Mouse (Mus musculus) left cerebral cortex, adult 2 months (tissue): ENCODE measurements around the gene Mipol1. TPM values are rescaled to one million over a fixed set of nuclear protein-coding genes. Genes with fewer than 3 reads are reported as not detected.

Experiments used
- DNase-seq, 2 experiments: peaks; one replicate each; pipeline ENCODE4 v3.0.0; 2021 to 2022; ENCODE audit warnings: low spot score in 2 of 2, mixed read lengths in 1 of 2; ENCODE audit errors: extremely low spot score in 1 of 2
- H3K27ac ChIP-seq: fragments of 200-600 bp; 2 replicates; pipeline ENCODE4 v1.8.1; 2022
- H3K4me3 ChIP-seq: fragments of 200-600 bp; 2 replicates; pipeline ENCODE4 v1.8.1; 2022
- CTCF ChIP-seq: fragments of 200-600 bp; IDR thresholded peaks from 2 replicates; pipeline ENCODE4 v1.8.1; 2022; ENCODE audit warnings: antibody characterized with exemption, mild to moderate bottlenecking, moderate library complexity
- intact Hi-C: fragments of 180-260 bp; cut with DNase I; formaldehyde crosslinking; loops from one replicate; pipeline ENCODE4 v1.15.1; 2025
- long read RNA-seq, 2 experiments: library from polyadenylated mRNA; stranded (forward); transcript quantifications; one replicate each; pipeline ENCODE4 v2.0.0; 2021; ENCODE audit warnings: borderline mapping rate in 2 of 2
- total RNA-seq, 2 experiments: library from RNA; stranded (reverse); gene quantifications; 2 replicates each; pipeline ENCODE4 v1.2.3; 2021

The Mipol1 gene
- total RNA-seq, result 1 to 10 TPM; 5.4 to 6.4 TPM
- long read RNA-seq, experiment 1, partial matches to known transcripts, result 0 of 2 reads
- long read RNA-seq, experiment 1, other reads (novel, unspliced or antisense), result 1 of 2 reads
- long read RNA-seq, experiment 2, partial matches to known transcripts, result 0 of 4 reads
- long read RNA-seq, experiment 2, other reads (novel, unspliced or antisense), result 2 of 4 reads

- intact Hi-C loops, result no loop called here
These were observed at the start of gene Mipol1, which contains the start of gene Prps1l3 for GRCm38 (mm10) chr12:57230192-57230706. Gene Mipol1, plus strand, starts transcription at chr12:57230427. Gene Prps1l3, plus strand, starts transcription at chr12:57230412.

GRCm38 (mm10) chr12:57184401-57185147, 45.7 kb upstream of the Mipol1 start:
- Histone ChIP-seq H3K27ac (no peak overlapping the region), H3K4me3 (no peak overlapping the region)
- intact Hi-C loops, result loop anchor here (5.0 kb wide), 3 partner anchors 197 to 597 kb away; no protein-coding TSS in a partner anchor
- TF ChIP-seq CTCF, result peak; percentile 52
- DNase-seq, result no peak

More at GRCm38 (mm10) chr12:57230192-57230706, at the start of gene Mipol1, which contains the start of gene Prps1l3:
- TF ChIP-seq CTCF, result no peak
- Histone ChIP-seq H3K27ac (peak within 1 kb of the TSS; percentile 84), H3K4me3 (peak within 1 kb of the TSS; percentile 87)
- peak; percentile 87 to 89 for DNase-seq

DNA sequence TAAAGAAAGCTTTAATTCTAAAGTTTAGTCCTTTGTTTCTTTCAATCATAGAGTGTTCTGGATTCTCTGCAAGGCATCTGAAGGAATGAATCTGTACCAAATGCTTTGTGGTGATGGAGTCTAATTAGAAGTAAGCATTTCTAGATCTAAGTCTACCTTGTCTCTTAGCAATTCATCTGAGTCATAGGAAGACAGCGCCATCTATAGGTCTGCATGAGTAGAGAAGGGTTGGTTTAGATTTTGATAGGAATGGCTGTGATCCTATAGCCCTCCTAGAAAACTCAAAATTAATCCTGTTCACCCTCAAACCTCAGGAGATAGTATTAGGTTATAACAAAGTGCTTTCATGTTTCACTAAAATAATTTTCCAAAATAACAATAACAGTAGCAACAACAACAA, 44.8 kb upstream of the Mipol1 start:
- no peak for DNase-seq
- H3K27ac ChIP-seq, result no peak overlapping the region
- no peak overlapping the region for H3K4me3 ChIP-seq
- intact Hi-C loops, result loop anchor here (5.0 kb wide), 1 partner anchor 508 kb away; no protein-coding TSS in a partner anchor
- TF ChIP-seq CTCF, result peak; percentile 68

DNA sequence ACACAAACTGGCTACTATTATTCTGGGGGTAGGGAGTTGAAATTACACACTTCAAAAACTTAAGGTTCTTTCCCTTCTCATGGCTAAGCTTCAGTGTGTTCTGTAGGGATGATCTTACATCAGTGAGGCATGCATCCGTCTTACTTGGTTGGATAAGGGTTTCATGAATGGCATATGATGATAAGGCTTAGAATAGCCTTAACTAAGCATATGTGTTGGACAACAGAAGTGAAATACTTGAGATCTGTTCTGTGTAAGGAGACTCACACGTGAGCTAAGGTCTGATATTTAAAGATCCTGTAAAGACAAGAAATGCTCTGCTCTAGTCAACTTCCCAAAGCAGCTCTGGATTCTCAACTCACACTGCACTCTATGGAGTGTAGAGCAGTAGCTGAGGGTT, 44.1 kb upstream of the Mipol1 start:
- no peak for TF ChIP-seq CTCF
- DNase-seq, result no peak
- intact Hi-C loops, result loop anchor here (5.0 kb wide), 1 partner anchor 509 kb away; no protein-coding TSS in a partner anchor
- Histone ChIP-seq H3K4me3 (no peak overlapping the region), H3K27ac (no peak overlapping the region)

DNA sequence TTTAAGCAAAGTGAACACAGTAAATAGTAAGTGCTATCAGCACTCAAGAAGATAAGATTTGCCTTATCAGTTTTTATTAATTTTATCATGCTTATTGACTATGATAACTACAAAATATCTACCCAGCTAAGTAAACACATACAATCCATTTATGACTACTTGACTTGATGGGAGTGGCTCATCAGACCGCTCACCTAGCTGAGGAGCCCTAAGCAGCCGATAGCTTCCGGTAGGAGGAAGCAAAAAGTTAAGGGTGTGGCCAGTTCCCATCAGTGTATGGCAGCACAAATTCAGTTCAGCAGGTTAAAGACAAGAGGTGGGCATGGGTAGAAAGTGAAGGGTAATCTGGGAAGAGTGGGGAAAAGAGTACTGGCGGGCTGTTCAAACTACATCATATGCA, 43.2 kb upstream of the Mipol1 start:
- TF ChIP-seq CTCF, result no peak
- Histone ChIP-seq H3K27ac (no peak overlapping the region), H3K4me3 (no peak overlapping the region)
- no peak for DNase-seq
- intact Hi-C loops, result loop anchor here (5.0 kb wide), 1 partner anchor 510 kb away; no protein-coding TSS in a partner anchor

DNA sequence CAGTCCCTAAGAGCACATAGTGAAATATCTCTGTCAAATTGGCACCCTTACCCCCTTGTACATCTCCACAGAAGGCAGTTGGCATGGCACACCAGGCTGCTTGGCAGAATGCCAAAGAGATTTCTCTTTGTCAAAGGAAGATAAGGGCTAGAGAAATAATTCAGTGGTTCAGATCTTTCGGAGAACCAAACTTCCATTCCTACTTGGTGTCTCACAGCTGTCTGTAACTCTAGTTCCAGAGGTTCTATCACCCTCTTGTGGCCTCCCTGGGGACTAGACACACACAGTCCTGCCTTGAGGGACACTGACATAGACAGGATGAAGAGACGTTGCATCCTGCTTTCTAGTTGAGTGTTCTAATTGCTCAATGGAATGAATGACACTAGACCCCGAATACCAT, 35.6 kb upstream of the Mipol1 start:
- peak; percentile 19 for TF ChIP-seq CTCF
- no peak for DNase-seq
- no peak overlapping the region for H3K27ac ChIP-seq
- no peak overlapping the region for H3K4me3 ChIP-seq
- intact Hi-C loops, result no loop called here

DNA sequence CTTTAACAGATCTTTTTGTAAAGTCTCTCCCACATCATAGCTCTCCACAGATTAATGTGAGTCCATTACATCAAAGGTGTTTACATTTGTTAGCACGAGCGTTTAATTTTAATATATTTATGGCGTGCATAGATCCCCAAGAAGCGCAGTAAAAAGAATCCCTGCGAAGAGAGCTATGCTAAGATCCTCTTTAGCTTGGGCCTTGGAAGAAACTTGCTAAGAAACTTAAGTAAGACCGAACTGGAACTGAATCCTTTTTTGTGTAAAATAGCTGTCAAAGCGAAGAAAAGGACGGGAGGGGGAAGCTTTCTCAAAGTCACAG, 34.0 kb upstream of the Mipol1 start:
- no peak for DNase-seq
- TF ChIP-seq CTCF, result no peak
- H3K27ac ChIP-seq, result no peak overlapping the region
- intact Hi-C loops, result no loop called here
- H3K4me3 ChIP-seq, result peak overlapping the region; percentile 48

- H3K4me3 ChIP-seq, result peak overlapping the region; percentile 48
- intact Hi-C loops, result no loop called here
- no peak overlapping the region for H3K27ac ChIP-seq
- TF ChIP-seq CTCF, result no peak
- DNase-seq, result no peak
These were observed 33.4 kb upstream of the Mipol1 start for GRCm38 (mm10) chr12:57196608-57197362.

DNA sequence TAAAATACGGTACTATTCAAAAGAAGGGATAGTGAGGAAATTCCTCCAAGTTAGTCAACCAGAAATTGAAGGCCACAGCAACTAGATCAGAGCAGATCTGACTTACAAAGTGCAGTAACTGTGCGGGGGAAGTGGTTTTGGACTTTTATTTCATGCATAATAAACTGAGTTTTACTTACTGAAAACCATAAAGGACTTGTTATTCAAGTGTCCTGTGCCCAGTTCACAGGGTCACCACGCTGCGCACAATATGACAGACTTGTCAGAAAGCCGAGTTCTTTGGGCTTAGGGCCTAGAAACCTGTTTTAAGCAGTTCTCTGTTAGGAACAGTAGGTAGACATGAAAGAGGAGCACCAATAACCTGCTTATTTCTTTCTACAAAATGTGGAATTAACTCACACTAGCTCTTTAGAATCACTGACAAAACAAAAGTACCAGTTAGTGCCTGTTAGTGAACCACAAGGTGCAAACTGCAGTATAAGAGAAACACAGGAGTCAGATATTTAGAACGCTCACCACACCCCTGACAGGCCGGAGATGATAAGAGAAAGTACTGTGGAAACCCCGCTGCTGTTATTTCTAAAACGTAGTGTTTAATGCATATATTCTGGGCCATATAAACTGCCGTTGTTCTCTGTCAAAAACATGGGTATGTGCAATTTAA, 32.7 kb upstream of the Mipol1 start, which contains the start of gene Slc25a21:
Gene Slc25a21, minus strand, starts transcription at position 110 of the 664 bp plus-strand sequence.
- no peak for TF ChIP-seq CTCF
- Histone ChIP-seq H3K27ac (no peak within 1 kb of the TSS), H3K4me3 (peak within 1 kb of the TSS; percentile 48)
- intact Hi-C loops, result no loop called here
- DNase-seq, result no peak

DNA sequence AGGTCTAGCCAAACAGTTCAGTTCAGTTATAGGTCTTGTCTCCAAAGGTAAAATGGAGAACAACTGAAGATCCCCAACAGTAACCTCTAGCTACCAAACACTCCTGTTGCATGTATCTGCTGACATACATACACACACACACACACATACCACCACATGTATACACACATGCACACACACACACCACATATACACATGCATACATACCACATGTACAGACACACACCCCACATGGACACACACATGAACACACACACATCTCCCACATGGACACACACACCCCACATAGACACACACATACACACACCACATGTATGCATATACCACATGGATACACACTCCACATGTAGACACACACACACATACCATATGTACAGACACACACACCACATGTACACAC, 32.0 kb upstream of the Mipol1 start:
- TF ChIP-seq CTCF, result no peak
- H3K27ac ChIP-seq, result no peak overlapping the region
- intact Hi-C loops, result no loop called here

GRCm38 (mm10) chr12:57199427-57199826, 30.8 kb upstream of the Mipol1 start:
- TF ChIP-seq CTCF, result no peak
- Histone ChIP-seq H3K27ac (no peak overlapping the region), H3K4me3 (no peak overlapping the region)
- intact Hi-C loops, result no loop called here
- DNase-seq, result no peak

More for the DNA sequence above, 32.0 kb upstream of the Mipol1 start:
- DNase-seq, result no peak
- H3K4me3 ChIP-seq, result no peak overlapping the region
